Mouse (Mus musculus) E14TG2a.4 (cell line): ENCODE data around the gene Scarb1.

Source experiments
- CTCF ChIP-seq: conservative IDR thresholded peaks from 2 replicates; pipeline ENCODE4 v1.5.1; 2014; ENCODE audit warnings: low read length
- NANOG ChIP-seq: IDR thresholded peaks from 2 replicates; pipeline ENCODE4 v1.6.1; 2014; ENCODE audit warnings: borderline replicate concordance, low read length, mixed read lengths
- POU5F1 ChIP-seq: IDR thresholded peaks from 2 replicates; pipeline ENCODE4 v1.6.1; 2014; ENCODE audit warnings: low read length, borderline replicate concordance

- TF ChIP-seq CTCF, result no peak
- no peak for TF ChIP-seq POU5F1
- no peak for TF ChIP-seq NANOG
Observed at GRCm38 (mm10) chr5:125245534-125246151, 95.3 kb downstream of the Scarb1 start.
